Comparison of ENCODE assay signal across 14 mouse cellular contexts in genomic region chr14:93898533-93898932, GRCm38 (mm10). TPM values are rescaled to one million over a fixed set of nuclear protein-coding genes. Genes with fewer than 3 reads are reported as not detected.
DNase-seq lines count a peak whose midpoint lies in the region; ATAC-seq and TF ChIP-seq lines count a peak whose summit lies in the region.
"Had no signal": no experiment of that assay in that cellular context is flagged by ENCODE, and none has a peak within 500 bp of the region (broad histone marks: within the 10 kb centered on the region; RNA-seq: fewer than 3 reads in every experiment).

No protein-coding gene starts in this region.

- no peaks in the 10 kb centered on the region for H3K79me2 ChIP-seq in heart, adult 2 months (replicated peaks; ENCODE audit: control insufficient read depth, insufficient read depth, low read length)

- H3K4me1 ChIP-seq in heart, adult 2 months (ENCODE audit: control insufficient read depth, insufficient read depth, low read length) = no peaks in the 10 kb centered on the region
- H3K4me1 ChIP-seq in heart, embryonic 10.5 days = no peaks in the 10 kb centered on the region
- no peaks in the 10 kb centered on the region for H3K4me1 ChIP-seq in lung, postnatal 0 days (ENCODE audit: insufficient read depth, low read depth, low read length)
- H3K4me1 ChIP-seq in kidney, embryonic 16.5 days (ENCODE audit: insufficient read depth, low read length) = no peaks in the 10 kb centered on the region
- H3K4me1 ChIP-seq: hindbrain, embryonic 12.5 days; limb, embryonic 13.5 days; neural tube, embryonic 12.5 days had no signal

- intact Hi-C loops in heart, adult 2 months (cut with DNase I) = loop anchor here (2.0 kb wide), 1 partner anchor 582 kb away; no protein-coding TSS in a partner anchor

- POLR2A ChIA-PET in Patski (lab: Charles Lee) = no interaction called here

- in situ Hi-C loops in Patski (cut with MboI; ENCODE audit: low pct_unique_long_range_greater_than_20kb) = no loop called here

- H3K9ac ChIP-seq in heart, adult 2 months (ENCODE audit: low read depth, low read length) = no peak overlapping the region
- no peak overlapping the region for H3K9ac ChIP-seq in lung, postnatal 0 days (replicated peaks; ENCODE audit: low read depth)
- no peak overlapping the region for H3K9ac ChIP-seq in kidney, embryonic 16.5 days (replicated peaks; ENCODE audit: low read length)
- H3K9ac ChIP-seq: hindbrain, embryonic 12.5 days; limb, embryonic 13.5 days; neural tube, embryonic 12.5 days had no signal

- H3K4me2 ChIP-seq in lung, postnatal 0 days (replicated peaks; ENCODE audit: low read depth, low read length) = no peak overlapping the region
- no peak overlapping the region for H3K4me2 ChIP-seq in kidney, embryonic 16.5 days (replicated peaks; ENCODE audit: low read depth, low read length)
- H3K4me2 ChIP-seq: hindbrain, embryonic 12.5 days; limb, embryonic 13.5 days; neural tube, embryonic 12.5 days had no signal

- H3K27me3 ChIP-seq in heart, adult 2 months (ENCODE audit: control insufficient read depth, insufficient read depth, low read length) = no peaks in the 10 kb centered on the region
- H3K27me3 ChIP-seq in heart, embryonic 10.5 days (ENCODE audit: insufficient read depth, poor library complexity, severe bottlenecking) = no peaks in the 10 kb centered on the region
- H3K27me3 ChIP-seq in lung, postnatal 0 days (replicated peaks; ENCODE audit: insufficient read depth, low read length) = no peaks in the 10 kb centered on the region
- peaks cover 30% of the 10 kb centered on the region for H3K27me3 ChIP-seq in Patski
- H3K27me3 ChIP-seq in kidney, embryonic 16.5 days (ENCODE audit: insufficient read depth, low read length) = no peaks in the 10 kb centered on the region
- H3K27me3 ChIP-seq: hindbrain, embryonic 12.5 days; limb, embryonic 13.5 days; neural tube, embryonic 12.5 days had no signal

- no peaks in the 10 kb centered on the region for H3K36me3 ChIP-seq in heart, adult 2 months (ENCODE audit: control insufficient read depth, insufficient read depth, low read length)
- no peaks in the 10 kb centered on the region for H3K36me3 ChIP-seq in heart, embryonic 10.5 days
- H3K36me3 ChIP-seq in lung, postnatal 0 days (ENCODE audit: insufficient read depth, low read length) = no peaks in the 10 kb centered on the region
- H3K36me3 ChIP-seq in kidney, embryonic 16.5 days (ENCODE audit: insufficient read depth, low read length) = no peaks in the 10 kb centered on the region
- H3K36me3 ChIP-seq: hindbrain, embryonic 12.5 days; limb, embryonic 13.5 days; neural tube, embryonic 12.5 days had no signal

- ATAC-seq in lung, postnatal 0 days = no peak
- no peak for ATAC-seq in Patski
- no peak for ATAC-seq in erythroblast, adult 5-6 weeks (replicated peaks; ENCODE audit: low FRiP score, poor library complexity, severe bottlenecking)
- ATAC-seq in kidney, embryonic 16.5 days (ENCODE audit: low FRiP score, low TSS enrichment) = no peak

- TF ChIP-seq POLR2A in heart, adult 2 months (IDR thresholded peaks at IDR 0.05; ENCODE audit: insufficient read depth, low read depth, low read length) = no peak

- CTCF ChIA-PET in Patski (lab: Charles Lee) = no interaction called here

- TF ChIP-seq EP300 in heart, adult 2 months (IDR thresholded peaks at IDR 0.05; ENCODE audit: insufficient read depth, low read depth, low read length) = no peak
- no peak for TF ChIP-seq EP300 in lung, postnatal 0 days (IDR thresholded peaks at IDR 0.05)

- peak; percentile 79 for TF ChIP-seq CTCF in heart, adult 2 months (IDR thresholded peaks at IDR 0.05)
- peak; percentile 47 for TF ChIP-seq CTCF in lung, postnatal 0 days (IDR thresholded peaks at IDR 0.05)
- TF ChIP-seq CTCF in Patski (IDR thresholded peaks at IDR 0.05) = peak; percentile 33

- no peak overlapping the region for H3K4me3 ChIP-seq in heart, adult 2 months
- H3K4me3 ChIP-seq in heart, embryonic 10.5 days = no peak overlapping the region
- H3K4me3 ChIP-seq in lung, postnatal 0 days (ENCODE audit: low read depth, low read length) = no peak overlapping the region
- no peak overlapping the region for H3K4me3 ChIP-seq in kidney, embryonic 16.5 days (ENCODE audit: low read length)
- H3K4me3 ChIP-seq: hindbrain, embryonic 12.5 days; limb, embryonic 13.5 days; neural tube, embryonic 12.5 days had no signal

- DNase-seq in heart, adult 2 months = no peak
- no peak for DNase-seq in heart, embryonic 10.5 days (ENCODE audit: low spot score)
- DNase-seq in lung, postnatal 0 days (ENCODE audit: low spot score) = peak; percentile 50
- no peak for DNase-seq in lung, postnatal 14 days
- no peak for DNase-seq in Patski (ENCODE audit: low read depth, low spot score)
- DNase-seq in retina, postnatal 1 day = peak; percentile 50
- DNase-seq: adrenal gland, postnatal 10 days; heart, adult 11 months had no signal

- no peak overlapping the region for H3K27ac ChIP-seq in heart, adult 2 months
- H3K27ac ChIP-seq in heart, embryonic 10.5 days = no peak overlapping the region
- H3K27ac ChIP-seq in lung, postnatal 0 days (ENCODE audit: low read length) = no peak overlapping the region
- H3K27ac ChIP-seq in kidney, embryonic 16.5 days (ENCODE audit: low read length) = no peak overlapping the region
- H3K27ac ChIP-seq: hindbrain, embryonic 12.5 days; limb, embryonic 13.5 days; macrophage; neural tube, embryonic 12.5 days had no signal

- H3K9me3 ChIP-seq in heart, embryonic 10.5 days = no peaks in the 10 kb centered on the region
- H3K9me3 ChIP-seq in lung, postnatal 0 days (ENCODE audit: low read length) = no peaks in the 10 kb centered on the region
- H3K9me3 ChIP-seq in kidney, embryonic 16.5 days (ENCODE audit: low read length) = no peaks in the 10 kb centered on the region
- H3K9me3 ChIP-seq: hindbrain, embryonic 12.5 days; limb, embryonic 13.5 days; neural tube, embryonic 12.5 days had no signal

RNA-seq across cellular contexts. Expression of gene Pcdh9, which starts 8.1 kb away (rescaled TPM):
- total RNA-seq in heart, adult 2 months (2021) = 1 to 10 TPM in 1 of 2 experiments, under 1 TPM in 1; 0.70 to 1.8 TPM
- 1.2 and 1.5 TPM in 2 replicates for polyA plus RNA-seq in heart, adult 2 months (2012; rRNA removed)
- polyA plus RNA-seq in heart, embryonic 10.5 days (2016; fragmentation: Nextera tagmentation; extraction: Ambion mirVana) = 2.1 and 3.4 TPM in 2 replicates
- polyA plus RNA-seq in lung, postnatal 0 days (2015; fragmentation: Nextera tagmentation; extraction: Ambion mirVana) = 1.4 and 1.8 TPM in 2 replicates
- not detected for polyA plus RNA-seq in Patski (2021)
- not detected in 2 replicates for total RNA-seq in erythroblast, adult 5-6 weeks (2015; ENCODE audit: low replicate concordance)
- 0.14 TPM in 1 of 2 replicates, not detected in the other for total RNA-seq in erythroblast, adult 5-6 weeks (2017; ENCODE audit: low replicate concordance)
- 17.1 and 20.5 TPM in 2 replicates for polyA plus RNA-seq in kidney, embryonic 16.5 days (2015; fragmentation: Nextera tagmentation; extraction: Ambion mirVana)
- polyA plus RNA-seq: macrophage had no signal

Comparison
In these comparisons a context has a peak if more than half of its experiments do, and no peak if none do; other contexts are left out.
1. DNase-seq: peak in lung, postnatal 0 days (single experiment) and retina, postnatal 1 day (single experiment); none in heart, adult 2 months (0 of 2), heart, embryonic 10.5 days (single experiment), lung, postnatal 14 days (single experiment) and Patski (single experiment).
2. Peak in every context shown above with its lines, with median percentiles within 50 percentile points of each other: CTCF ChIP-seq.